Mouse (Mus musculus): ENCODE data around the gene Psmb5. TPM values are rescaled to one million over a fixed set of nuclear protein-coding genes. Genes with fewer than 3 reads are reported as not detected.
A peak's percentile ranks its signal among the peaks of the same experiment; 100 is the strongest.

Gene Psmb5
- polyA plus RNA-seq, 1 experiment = not detected

GRCm38 (mm10) chr14:54592319-54592934, 25.4 kb downstream of the Psmb5 start:
- TF ChIP-seq POLR2A (IDR thresholded peaks at IDR 0.05; ENCODE audit: insufficient read depth, low read depth, low read length) (no peak), CTCF (IDR thresholded peaks at IDR 0.05; ENCODE audit: insufficient read depth, low read depth, low read length) (no peak)
- H3K4me3 ChIP-seq (ENCODE audit: insufficient read depth, low read depth, low read length) = no peak overlapping the region
- H3K4me1 ChIP-seq (ENCODE audit: control insufficient read depth, insufficient read depth, low read length) = peaks cover 13% of the 10 kb centered on the region
- WGBS = 21% methylated on average over 10 of the region's 10 CpGs
- peak overlapping the region; percentile 3 for H3K27ac ChIP-seq (ENCODE audit: insufficient read depth, low read depth, low read length)

- TF ChIP-seq POLR2A (IDR thresholded peaks at IDR 0.05; ENCODE audit: insufficient read depth, low read depth, low read length) (no peak), CTCF (IDR thresholded peaks at IDR 0.05; ENCODE audit: insufficient read depth, low read depth, low read length) (no peak)
- H3K4me1 ChIP-seq (ENCODE audit: control insufficient read depth, insufficient read depth, low read length) = peaks cover 13% of the 10 kb centered on the region
- H3K4me3 ChIP-seq (ENCODE audit: insufficient read depth, low read depth, low read length) = no peak overlapping the region
- no peak overlapping the region for H3K27ac ChIP-seq (ENCODE audit: insufficient read depth, low read depth, low read length)
- 94% methylated on average over 16 of the region's 16 CpGs for WGBS
These were observed 26.8 kb downstream of the Psmb5 start for GRCm38 (mm10) chr14:54591056-54591455.

- 36% methylated on average over 7 of the region's 7 CpGs for WGBS
- H3K4me3 ChIP-seq (ENCODE audit: insufficient read depth, low read depth, low read length) = no peak overlapping the region
- TF ChIP-seq POLR2A (IDR thresholded peaks at IDR 0.05; ENCODE audit: insufficient read depth, low read depth, low read length) (no peak), CTCF (IDR thresholded peaks at IDR 0.05; ENCODE audit: insufficient read depth, low read depth, low read length) (no peak)
- H3K27ac ChIP-seq (ENCODE audit: insufficient read depth, low read depth, low read length) = no peak overlapping the region
- no peaks in the 10 kb centered on the region for H3K4me1 ChIP-seq (ENCODE audit: control insufficient read depth, insufficient read depth, low read length)
These were observed 34.0 kb downstream of the Psmb5 start for GRCm38 (mm10) chr14:54583681-54584338.

GRCm38 (mm10) chr14:54582536-54582935, 35.3 kb downstream of the Psmb5 start:
- Histone ChIP-seq H3K27ac (ENCODE audit: insufficient read depth, low read depth, low read length) (no peak overlapping the region), H3K4me3 (ENCODE audit: insufficient read depth, low read depth, low read length) (no peak overlapping the region), H3K4me1 (ENCODE audit: control insufficient read depth, insufficient read depth, low read length) (no peaks in the 10 kb centered on the region)
- TF ChIP-seq CTCF (IDR thresholded peaks at IDR 0.05; ENCODE audit: insufficient read depth, low read depth, low read length) = no peak
- TF ChIP-seq POLR2A (IDR thresholded peaks at IDR 0.05; ENCODE audit: insufficient read depth, low read depth, low read length) = no peak
- WGBS = 94% methylated on average over 9 of the region's 9 CpGs

- 93% methylated on average over 7 of the region's 7 CpGs for WGBS
- no peak overlapping the region for H3K4me3 ChIP-seq (ENCODE audit: insufficient read depth, low read depth, low read length)
- TF ChIP-seq POLR2A (IDR thresholded peaks at IDR 0.05; ENCODE audit: insufficient read depth, low read depth, low read length) (no peak), CTCF (IDR thresholded peaks at IDR 0.05; ENCODE audit: insufficient read depth, low read depth, low read length) (no peak)
- H3K4me1 ChIP-seq (ENCODE audit: control insufficient read depth, insufficient read depth, low read length) = peaks cover 14% of the 10 kb centered on the region
- no peak overlapping the region for H3K27ac ChIP-seq (ENCODE audit: insufficient read depth, low read depth, low read length)
These were observed 38.2 kb downstream of the Psmb5 start for GRCm38 (mm10) chr14:54579638-54580037.

- WGBS = 2% methylated on average over 10 of the region's 10 CpGs
- H3K27ac ChIP-seq (ENCODE audit: insufficient read depth, low read depth, low read length) = no peak overlapping the region
- TF ChIP-seq POLR2A (IDR thresholded peaks at IDR 0.05; ENCODE audit: insufficient read depth, low read depth, low read length) (no peak), CTCF (IDR thresholded peaks at IDR 0.05; ENCODE audit: insufficient read depth, low read depth, low read length) (no peak)
These were observed 39.8 kb downstream of the Psmb5 start for GRCm38 (mm10) chr14:54578063-54578462.

GRCm38 (mm10) chr14:54577089-54577982, 40.5 kb downstream of the Psmb5 start, which contains the start of gene Ajuba:
TSS of gene Ajuba (minus strand) at chr14:54577558.
- TF ChIP-seq CTCF (IDR thresholded peaks at IDR 0.05; ENCODE audit: insufficient read depth, low read depth, low read length) = no peak
- TF ChIP-seq POLR2A (IDR thresholded peaks at IDR 0.05; ENCODE audit: insufficient read depth, low read depth, low read length) = no peak
- WGBS = under 1% methylated on average over 66 of the region's 66 CpGs
- peak within 1 kb of the TSS; percentile 51 for H3K4me3 ChIP-seq (ENCODE audit: insufficient read depth, low read depth, low read length)
- H3K27ac ChIP-seq (ENCODE audit: insufficient read depth, low read depth, low read length) = no peak within 1 kb of the TSS
- peaks cover 21% of the 10 kb centered on the region for H3K4me1 ChIP-seq (ENCODE audit: control insufficient read depth, insufficient read depth, low read length)

More at GRCm38 (mm10) chr14:54578063-54578462, 39.8 kb downstream of the Psmb5 start:
- Histone ChIP-seq H3K4me3 (ENCODE audit: insufficient read depth, low read depth, low read length) (peak overlapping the region; percentile 51), H3K4me1 (ENCODE audit: control insufficient read depth, insufficient read depth, low read length) (peaks cover 16% of the 10 kb centered on the region)

- Histone ChIP-seq H3K4me1 (ENCODE audit: control insufficient read depth, insufficient read depth, low read length) (peaks cover 21% of the 10 kb centered on the region), H3K4me3 (ENCODE audit: insufficient read depth, low read depth, low read length) (peak overlapping the region; percentile 51), H3K27ac (ENCODE audit: insufficient read depth, low read depth, low read length) (no peak overlapping the region)
- TF ChIP-seq CTCF (IDR thresholded peaks at IDR 0.05; ENCODE audit: insufficient read depth, low read depth, low read length) (no peak), POLR2A (IDR thresholded peaks at IDR 0.05; ENCODE audit: insufficient read depth, low read depth, low read length) (no peak)
- under 1% methylated on average over 84 of the region's 84 CpGs for WGBS
These were observed 41.4 kb downstream of the Psmb5 start for GRCm38 (mm10) chr14:54576241-54577088.

All from olfactory bulb, adult 2 months (tissue).